Mouse (Mus musculus): ENCODE data around the gene Akap13.

DNA sequence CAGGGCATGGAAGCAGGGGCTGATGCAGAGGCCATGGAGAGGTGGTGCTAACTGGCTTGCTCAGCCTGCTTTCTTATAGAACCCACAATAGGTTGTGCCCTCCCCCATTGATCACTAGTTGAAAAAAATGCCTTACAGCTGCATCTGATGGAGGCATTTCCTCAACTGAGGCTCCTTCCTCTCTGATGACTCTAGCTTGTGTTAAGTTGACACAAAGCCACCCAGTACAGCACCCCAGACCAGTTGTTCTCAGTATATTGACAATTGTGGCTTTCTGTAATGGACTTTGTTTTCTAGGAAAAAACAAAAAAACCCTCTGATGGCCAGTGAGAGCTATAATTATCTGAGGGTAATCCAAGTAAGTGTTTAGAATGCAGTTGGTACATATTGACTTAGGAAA is 178.1 kb downstream of the Akap13 start:
- no peak for TF ChIP-seq CTCF (IDR thresholded peaks at IDR 0.05; ENCODE audit: borderline replicate concordance, insufficient read depth, low read length)
- no peak for TF ChIP-seq POLR2A (IDR thresholded peaks at IDR 0.05; ENCODE audit: low read depth, low read length)
